ENCODE assay signal across 23 mouse cellular contexts in genomic region chr9:89179469-89179868, GRCm38 (mm10). TPM values are rescaled to one million over a fixed set of nuclear protein-coding genes. Genes with fewer than 3 reads are reported as not detected.
DNase-seq lines count a peak whose midpoint lies in the region; ATAC-seq and TF ChIP-seq lines count a peak whose summit lies in the region.
"Not testable (repeated sequence)": the region's sequence is repeated elsewhere in the genome, so short reads cannot be mapped to it uniquely, and the experiment has no call there.
"Had no signal": no experiment of that assay in that cellular context is flagged by ENCODE, and none has a peak within 500 bp of the region (broad histone marks: within the 10 kb centered on the region; RNA-seq: fewer than 3 reads in every experiment).

No protein-coding gene starts in this region.

- not testable (repeated sequence) for H3K79me2 ChIP-seq in CH12.LX (replicated peaks; ENCODE audit: control insufficient read depth, extremely low read depth, insufficient read depth, poor library complexity, severe bottlenecking)

- H3K9me3 ChIP-seq in CH12.LX (replicated peaks; ENCODE audit: low read length), result not testable (repeated sequence)

- in situ Hi-C loops in CH12.LX (cut with MboI; ENCODE audit: low pct_ligation_motif_present, low pct_unique_long_range_greater_than_20kb, low sequenced_read_pairs), result not testable (repeated sequence)

- not testable (repeated sequence) for H3K4me3 ChIP-seq in CH12.LX (replicated peaks in 1 of 3; ENCODE audit: low read depth in 2 of 3, low read length in 2 of 3, poor library complexity in 1 of 3)

- dilution Hi-C loops in CH12.LX (cut with MboI; ENCODE audit: extremely low pct_ligation_motif_present, extremely low pct_unique_long_range_greater_than_20kb, low sequenced_read_pairs), result not testable (repeated sequence)

- not testable (repeated sequence) for TF ChIP-seq EP300 in CH12.LX (IDR thresholded peaks at IDR 0.05; ENCODE audit: low read length)

- TF ChIP-seq RAD21 in CH12.LX (IDR thresholded peaks at IDR 0.05; ENCODE audit: low read depth, low read length), result not testable (repeated sequence)

- not testable (repeated sequence) for TF ChIP-seq CTCF in CH12.LX (conservative IDR thresholded peaks at IDR 0.05 in 1 of 2, IDR thresholded peaks at IDR 0.05 in 1 of 2; ENCODE audit: low read depth in 2 of 2, low read length in 2 of 2)

- not testable (repeated sequence) for H3K27ac ChIP-seq in CH12.LX (ENCODE audit: insufficient read depth, low read depth)

- not testable (repeated sequence) for H3K27me3 ChIP-seq in CH12.LX (replicated peaks)

- not testable (repeated sequence) for H3K36me3 ChIP-seq in CH12.LX (replicated peaks in 1 of 2; ENCODE audit: control insufficient read depth in 1 of 2, insufficient read depth in 1 of 2, low read length in 1 of 2)

- not testable (repeated sequence) for DNase-seq in CH12.LX (ENCODE audit: extremely low read depth)
- peak; percentile 1 for DNase-seq in induced T-regulatory cell, adult 2 months (ENCODE audit: low read depth)

- not testable (repeated sequence) for H3K9ac ChIP-seq in CH12.LX (ENCODE audit: insufficient read depth, low read depth)

- ATAC-seq in CD4-positive, CD25-positive, alpha-beta regulatory T cell, adult 4 months, result peak; percentile 56
- peak; percentile 50 for ATAC-seq in activated CD4-positive, CD25-positive, alpha-beta regulatory T cell, adult 4 months
- peak; percentile 71 for ATAC-seq in granulocyte monocyte progenitor cell, adult 5-6 weeks (replicated peaks; ENCODE audit: poor library complexity, severe bottlenecking)
- ATAC-seq in inflammation-experienced regulatory T-cells, adult 6 months, result peak; percentile 41
- peak; percentile 34 for ATAC-seq in megakaryocyte, adult 5-6 weeks (ENCODE audit: poor library complexity, severe bottlenecking)
- ATAC-seq in monocyte, adult 5-6 weeks (replicated peaks; ENCODE audit: insufficient number of reproducible peaks, low FRiP score, low TSS enrichment, poor library complexity, severe bottlenecking), result peak; percentile 51; the same call in 1 of the 2 replicates

- not testable (repeated sequence) for TF ChIP-seq POLR2A in CH12.LX (IDR thresholded peaks at IDR 0.05; ENCODE audit: low read depth, low read length)

- H3K4me1 ChIP-seq in CH12.LX (ENCODE audit: control insufficient read depth in 1 of 2, insufficient read depth in 2 of 2), result not testable (repeated sequence)

- peak overlapping the region; percentile 61; the same call in 1 of the 2 replicates for H3K4me2 ChIP-seq in CH12.LX (ENCODE audit: insufficient read depth, low read depth, poor library complexity, severe bottlenecking)

RNA-seq across cellular contexts. Expression of gene Bcl2a1b, which starts 19.5 kb away (rescaled TPM):
- 100 to 1,000 TPM; 217 to 227 TPM for polyA plus RNA-seq in CD4-positive, CD25-positive, alpha-beta regulatory T cell, adult 4 months (2017; shearing (Covaris generic))
- 260 and 537 TPM in 2 replicates for total RNA-seq in CH12.LX (2012; rRNA removed)
- 842 and 913 TPM in 2 replicates for total RNA-seq in CH12.LX (2014; rRNA removed)
- 278 and 348 TPM in 2 replicates for polyA plus RNA-seq in CH12.LX (2012; ENCODE audit: insufficient read length, low read depth)
- 100 to 1,000 TPM; 267 to 340 TPM for polyA plus RNA-seq in activated CD4-positive, CD25-positive, alpha-beta regulatory T cell, adult 4 months (2017; shearing (Covaris generic))
- total RNA-seq in granulocyte monocyte progenitor cell, adult 5-6 weeks (2014; fragmentation: Nextera tagmentation), result not detected in 2 replicates
- 3.0 TPM in 1 of 2 replicates, not detected in the other for total RNA-seq in granulocyte monocyte progenitor cell, adult 5-6 weeks (2017)
- polyA plus RNA-seq in inflammation-experienced regulatory T-cells, adult 6 months (2017; shearing (Covaris generic)), result 100 to 1,000 TPM; 262 to 408 (median 397) TPM
- total RNA-seq in megakaryocyte, adult 5-6 weeks (2015), result 5.4 TPM in 2 replicates
- 7.6 and 9.9 TPM in 2 replicates for total RNA-seq in megakaryocyte, adult 5-6 weeks (2017)
- total RNA-seq in monocyte, adult 5-6 weeks (2017), result 467 to 840 TPM (median 592 TPM) in 3 replicates
- total RNA-seq: G1E, MEL had no signal
- polyA plus RNA-seq: C2C12, G1E, Patski had no signal

RNA-seq across cellular contexts. Expression of gene Gm29094, which starts 19.7 kb away (rescaled TPM):
- 10 to 100 TPM in 1 of 2 experiments, 1 to 10 TPM in 1; 5.8 to 38.9 TPM for polyA plus RNA-seq in CD4-positive, CD25-positive, alpha-beta regulatory T cell, adult 4 months (2017; shearing (Covaris generic))
- total RNA-seq in CH12.LX (2012; rRNA removed), result 3.7 and 4.3 TPM in 2 replicates
- 8.5 and 10.9 TPM in 2 replicates for total RNA-seq in CH12.LX (2014; rRNA removed)
- 8.6 and 8.9 TPM in 2 replicates for polyA plus RNA-seq in CH12.LX (2012; ENCODE audit: insufficient read length, low read depth)
- polyA plus RNA-seq in activated CD4-positive, CD25-positive, alpha-beta regulatory T cell, adult 4 months (2017; shearing (Covaris generic)), result 10 to 100 TPM in 1 of 2 experiments, 1 to 10 TPM in 1; 1.7 to 35.6 TPM
- total RNA-seq in granulocyte monocyte progenitor cell, adult 5-6 weeks (2014; fragmentation: Nextera tagmentation), result not detected in 2 replicates
- 1.1 TPM in 1 of 2 replicates, not detected in the other for total RNA-seq in granulocyte monocyte progenitor cell, adult 5-6 weeks (2017)
- 10 to 100 TPM in 2 of 3 experiments, 1 to 10 TPM in 1; 8.7 to 48.0 (median 45.0) TPM for polyA plus RNA-seq in inflammation-experienced regulatory T-cells, adult 6 months (2017; shearing (Covaris generic))
- total RNA-seq in megakaryocyte, adult 5-6 weeks (2015), result 2.2 TPM in 1 of 2 replicates, not detected in the other
- 3.3 TPM in 1 of 2 replicates, not detected in the other for total RNA-seq in megakaryocyte, adult 5-6 weeks (2017)
- 13.9 to 78.1 TPM (median 28.4 TPM) in 3 replicates for total RNA-seq in monocyte, adult 5-6 weeks (2017)
- total RNA-seq: adrenal gland, adult 18-20 months; adrenal gland, adult 2 months; adrenal gland, adult 8-10 months; adrenal gland, postnatal 10 days; adrenal gland, postnatal 14 days; adrenal gland, postnatal 25 days; adrenal gland, postnatal 36 days; adrenal gland, postnatal 4 days; ES-E14; MEL had no signal
- polyA plus RNA-seq: adrenal gland, adult 2 months; brain, embryonic 14.5 days; C2C12; cerebellum, adult 2 months; G1E; Patski had no signal

RNA-seq across cellular contexts. Expression of gene Mthfs, which starts 31.0 kb away (rescaled TPM):
- polyA plus RNA-seq in CD4-positive, CD25-positive, alpha-beta regulatory T cell, adult 4 months (2017; shearing (Covaris generic)), result 100 to 1,000 TPM in 1 of 2 experiments, 10 to 100 TPM in 1; 97.1 to 120 TPM
- total RNA-seq in CH12.LX (2012; rRNA removed) (25.5 and 29.9 TPM in 2 replicates), CH12.LX (2014; rRNA removed) (30.5 and 30.9 TPM in 2 replicates)
- 48.9 and 52.0 TPM in 2 replicates for polyA plus RNA-seq in CH12.LX (2012; ENCODE audit: insufficient read length, low read depth)
- 10 to 100 TPM; 86.2 to 93.4 TPM for polyA plus RNA-seq in activated CD4-positive, CD25-positive, alpha-beta regulatory T cell, adult 4 months (2017; shearing (Covaris generic))
- 34.7 and 46.4 TPM in 2 replicates for total RNA-seq in granulocyte monocyte progenitor cell, adult 5-6 weeks (2014; fragmentation: Nextera tagmentation)
- 11.1 and 33.7 TPM in 2 replicates for total RNA-seq in granulocyte monocyte progenitor cell, adult 5-6 weeks (2017)
- polyA plus RNA-seq in inflammation-experienced regulatory T-cells, adult 6 months (2017; shearing (Covaris generic)), result 100 to 1,000 TPM in 1 of 3 experiments, 10 to 100 TPM in 2; 85.3 to 110 (median 93.7) TPM
- total RNA-seq in megakaryocyte, adult 5-6 weeks (2015), result 38.1 and 42.4 TPM in 2 replicates
- total RNA-seq in megakaryocyte, adult 5-6 weeks (2017), result 19.1 and 23.7 TPM in 2 replicates
- 53.0 to 88.2 TPM (median 78.6 TPM) in 3 replicates for total RNA-seq in monocyte, adult 5-6 weeks (2017)

Comparison
In these comparisons a context has a peak if more than half of its experiments do, and no peak if none do; other contexts are left out.
1. RNA of gene Bcl2a1b, which starts 19.5 kb away (total RNA-seq): 260 to 913 TPM in CH12.LX and 467 to 840 TPM in monocyte, adult 5-6 weeks; 5.4 to 9.9 TPM in megakaryocyte, adult 5-6 weeks and 3.0 TPM in granulocyte monocyte progenitor cell, adult 5-6 weeks; every median in the first group is over 10 times any median in the second.
2. Peak in every context shown above with its lines, with median percentiles within 50 percentile points of each other: ATAC-seq.